Mouse (Mus musculus) bone marrow macrophage, adult 2 months (primary cell): ENCODE measurements around the gene Notch2. TPM values are rescaled to one million over a fixed set of nuclear protein-coding genes. Genes with fewer than 3 reads are reported as not detected.

Source experiments
- H3K27ac ChIP-seq: 2 replicates; pipeline ENCODE4 v1.5.1; 2012; ENCODE audit warnings: low read depth, low read length; ENCODE audit not compliant: insufficient read depth
- H3K4me1 ChIP-seq: 2 replicates; pipeline ENCODE4 v1.6.1; 2012; ENCODE audit warnings: low read length; ENCODE audit not compliant: control insufficient read depth, insufficient read depth
- H3K4me3 ChIP-seq: 2 replicates; pipeline ENCODE4 v1.5.1; 2012; ENCODE audit warnings: mild to moderate bottlenecking, low read length, moderate library complexity; ENCODE audit not compliant: insufficient read depth
- CTCF ChIP-seq: IDR thresholded peaks from 2 replicates; pipeline ENCODE4 v1.5.1; 2012; ENCODE audit warnings: low read depth, mild to moderate bottlenecking, low read length, moderate library complexity
- POLR2A ChIP-seq: IDR thresholded peaks from 2 replicates; pipeline ENCODE4 v1.6.1; 2012; ENCODE audit warnings: mild to moderate bottlenecking, low read depth, low read length, borderline replicate concordance
- polyA plus RNA-seq: library from polyadenylated mRNA; stranded (reverse); fragments of >200 nt; gene quantifications from 2 replicates; pipeline ENCODE4 v1.2.4, GENCODE M21; 2012; ENCODE audit not compliant: missing spikeins, insufficient read depth, insufficient read length

Gene Notch2
- polyA plus RNA-seq, 1 experiment, result 82.2 TPM

- no peak for TF ChIP-seq POLR2A
- TF ChIP-seq CTCF, result no peak
- H3K4me1 ChIP-seq, result peaks cover 8% of the 10 kb centered on the region
- H3K4me3 ChIP-seq, result no peak overlapping the region
- no peak overlapping the region for H3K27ac ChIP-seq
Observed at GRCm38 (mm10) chr3:98159289-98159688, 146.0 kb downstream of the Notch2 start.

GRCm38 (mm10) chr3:98160330-98160729, 147.0 kb downstream of the Notch2 start, which contains the start of gene Adam30:
Adam30 (plus strand) TSS chr3:98160630.
- H3K27ac ChIP-seq, result no peak within 1 kb of the TSS
- TF ChIP-seq CTCF (no peak), POLR2A (no peak)

GRCm38 (mm10) chr3:98178340-98178739, 165.0 kb downstream of the Notch2 start:
- no peak overlapping the region for H3K4me3 ChIP-seq
- H3K27ac ChIP-seq, result no peak overlapping the region
- no peak for TF ChIP-seq CTCF
- TF ChIP-seq POLR2A, result no peak

More at GRCm38 (mm10) chr3:98160330-98160729, 147.0 kb downstream of the Notch2 start, which contains the start of gene Adam30:
- H3K4me1 ChIP-seq, result peaks cover 8% of the 10 kb centered on the region
- no peak within 1 kb of the TSS for H3K4me3 ChIP-seq

GRCm38 (mm10) chr3:98180805-98181204, 167.5 kb downstream of the Notch2 start:
- Histone ChIP-seq H3K27ac (no peak overlapping the region), H3K4me3 (no peak overlapping the region), H3K4me1 (no peaks in the 10 kb centered on the region)
- TF ChIP-seq CTCF (peak; percentile 41; the same call in 1 of the 2 replicates), POLR2A (no peak)

More at GRCm38 (mm10) chr3:98178340-98178739, 165.0 kb downstream of the Notch2 start:
- no peaks in the 10 kb centered on the region for H3K4me1 ChIP-seq

GRCm38 (mm10) chr3:98185163-98185714, 171.9 kb downstream of the Notch2 start:
- Histone ChIP-seq H3K4me1 (no peaks in the 10 kb centered on the region), H3K4me3 (no peak overlapping the region), H3K27ac (no peak overlapping the region)
- TF ChIP-seq POLR2A (no peak), CTCF (no peak)

- Histone ChIP-seq H3K27ac (no peak overlapping the region), H3K4me3 (no peak overlapping the region), H3K4me1 (no peaks in the 10 kb centered on the region)
- TF ChIP-seq CTCF, result no peak
- no peak for TF ChIP-seq POLR2A
Observed at GRCm38 (mm10) chr3:98187777-98188176, 174.4 kb downstream of the Notch2 start.

GRCm38 (mm10) chr3:98197711-98198532, 184.6 kb downstream of the Notch2 start:
- no peak overlapping the region for H3K27ac ChIP-seq
- TF ChIP-seq CTCF, result no peak
- TF ChIP-seq POLR2A, result no peak
- H3K4me1 ChIP-seq, result no peaks in the 10 kb centered on the region
- no peak overlapping the region for H3K4me3 ChIP-seq

GRCm38 (mm10) chr3:98199747-98200146, 186.4 kb downstream of the Notch2 start:
- H3K4me1 ChIP-seq, result no peaks in the 10 kb centered on the region
- H3K4me3 ChIP-seq, result no peak overlapping the region
- H3K27ac ChIP-seq, result no peak overlapping the region
- no peak for TF ChIP-seq POLR2A
- TF ChIP-seq CTCF, result no peak

Other genes starting within 250 kb of the Notch2 start
- 14.8 and 16.6 TPM in 2 replicates for gene Pde4dip, start 124.8 kb upstream of the Notch2 start, polyA plus RNA-seq
- gene Sec22b, start 112.3 kb upstream of the Notch2 start, polyA plus RNA-seq, result 69.9 and 70.9 TPM in 2 replicates
- gene Adam30, start 147.1 kb downstream of the Notch2 start, polyA plus RNA-seq, result not detected in 2 replicates
- gene Reg4, start 208.6 kb downstream of the Notch2 start, polyA plus RNA-seq, result not detected in 2 replicates